Mouse (Mus musculus) megakaryocyte, embryonic 14.5 days (primary cell): ENCODE measurements around the gene Slc28a1. TPM values are rescaled to one million over a fixed set of nuclear protein-coding genes. Genes with fewer than 3 reads are reported as not detected.
"Not testable (repeated sequence)": the region's sequence is repeated elsewhere in the genome, so short reads cannot be mapped to it uniquely, and the experiment has no call there.

Experiments used
- H3K27me3 ChIP-seq: replicated peaks from 2 replicates; pipeline ENCODE3; 2012; ENCODE audit warnings: inconsistent platforms
- H3K36me3 ChIP-seq: replicated peaks from 2 replicates; pipeline ENCODE3; 2012; ENCODE audit warnings: low read length, inconsistent platforms, mixed read lengths
- H3K4me1 ChIP-seq: 2 replicates; pipeline ENCODE4 v1.6.1; 2012; ENCODE audit warnings: inconsistent platforms
- H3K4me3 ChIP-seq: replicated peaks from 2 replicates; pipeline ENCODE3; 2012; ENCODE audit warnings: moderate library complexity, mild to moderate bottlenecking, inconsistent platforms
- H3K9me3 ChIP-seq: 2 replicates; pipeline ENCODE4 v1.6.1; 2012; ENCODE audit warnings: inconsistent platforms
- FLI1 ChIP-seq: IDR thresholded peaks from 2 replicates; pipeline ENCODE4 v1.6.1; 2012; ENCODE audit warnings: low read length, inconsistent platforms, mixed read lengths
- GATA1 ChIP-seq: IDR thresholded peaks from 3 replicates; pipeline ENCODE4 v1.6.1; 2012; ENCODE audit warnings: mixed read lengths, low read length, inconsistent platforms, borderline replicate concordance
- polyA plus RNA-seq: library from polyadenylated mRNA; stranded (reverse); fragments of >175 nt; gene quantifications from 2 replicates; pipeline ENCODE4 v1.2.3, GENCODE M21; 2012; ENCODE audit warnings: low replicate concordance; ENCODE audit not compliant: insufficient read depth

Slc28a1 gene
- polyA plus RNA-seq, 1 experiment, result not detected

- Histone ChIP-seq H3K27me3 (peaks cover 17% of the 10 kb centered on the region), H3K9me3 (peaks cover 13% of the 10 kb centered on the region), H3K36me3 (no peaks in the 10 kb centered on the region), H3K4me3 (no peak overlapping the region), H3K4me1 (peaks cover 18% of the 10 kb centered on the region)
- no peak for TF ChIP-seq GATA1
These were observed 64.9 kb downstream of the Slc28a1 start for GRCm38 (mm10) chr7:81179494-81179893.

GRCm38 (mm10) chr7:81182492-81183175, 68.0 kb downstream of the Slc28a1 start:
- peaks cover 12% of the 10 kb centered on the region for H3K27me3 ChIP-seq

GRCm38 (mm10) chr7:81183181-81183580, 68.6 kb downstream of the Slc28a1 start:
- H3K36me3 ChIP-seq, result no peaks in the 10 kb centered on the region
- H3K27me3 ChIP-seq, result peaks cover 18% of the 10 kb centered on the region
- peaks cover 14% of the 10 kb centered on the region for H3K9me3 ChIP-seq
- H3K4me3 ChIP-seq, result no peak overlapping the region
- peaks cover 12% of the 10 kb centered on the region for H3K4me1 ChIP-seq
- TF ChIP-seq FLI1 (no peak), GATA1 (no peak)

More at GRCm38 (mm10) chr7:81182492-81183175, 68.0 kb downstream of the Slc28a1 start:
- peaks cover 12% of the 10 kb centered on the region for H3K4me1 ChIP-seq
- H3K4me3 ChIP-seq, result no peak overlapping the region
- TF ChIP-seq FLI1, result no peak
- no peak for TF ChIP-seq GATA1
- H3K9me3 ChIP-seq, result peaks cover 14% of the 10 kb centered on the region
- H3K36me3 ChIP-seq, result no peaks in the 10 kb centered on the region

- H3K27me3 ChIP-seq, result peaks cover 22% of the 10 kb centered on the region
- H3K9me3 ChIP-seq, result peaks cover 14% of the 10 kb centered on the region
- H3K36me3 ChIP-seq, result no peaks in the 10 kb centered on the region
- TF ChIP-seq GATA1 (no peak), FLI1 (no peak)
- peaks cover 10% of the 10 kb centered on the region for H3K4me1 ChIP-seq
- H3K4me3 ChIP-seq, result no peak overlapping the region
These were observed 69.5 kb downstream of the Slc28a1 start for GRCm38 (mm10) chr7:81184136-81184535.

- peaks cover 5% of the 10 kb centered on the region for H3K4me1 ChIP-seq
- H3K36me3 ChIP-seq, result no peaks in the 10 kb centered on the region
- H3K4me3 ChIP-seq, result no peak overlapping the region
- TF ChIP-seq GATA1 (no peak), FLI1 (no peak)
- H3K27me3 ChIP-seq, result peaks cover 21% of the 10 kb centered on the region
- H3K9me3 ChIP-seq, result peaks cover 14% of the 10 kb centered on the region
These were observed 70.1 kb downstream of the Slc28a1 start for GRCm38 (mm10) chr7:81184651-81185050.

- not testable (repeated sequence) for H3K36me3 ChIP-seq, H3K4me3 ChIP-seq, H3K4me1 ChIP-seq
- H3K27me3 ChIP-seq, result peaks cover 24% of the 10 kb centered on the region
- peaks cover 14% of the 10 kb centered on the region for H3K9me3 ChIP-seq
These were observed 71.4 kb downstream of the Slc28a1 start for GRCm38 (mm10) chr7:81186036-81186435.

GRCm38 (mm10) chr7:81189180-81189579, 74.6 kb downstream of the Slc28a1 start:
- no peaks in the 10 kb centered on the region for H3K36me3 ChIP-seq
- peaks cover 16% of the 10 kb centered on the region for H3K9me3 ChIP-seq
- no peaks in the 10 kb centered on the region for H3K4me1 ChIP-seq
- peaks cover 28% of the 10 kb centered on the region for H3K27me3 ChIP-seq
- H3K4me3 ChIP-seq, result no peak overlapping the region
- TF ChIP-seq FLI1 (no peak), GATA1 (no peak)

- H3K4me1 ChIP-seq, result peaks cover 10% of the 10 kb centered on the region
These were observed 80.9 kb downstream of the Slc28a1 start for GRCm38 (mm10) chr7:81195509-81195908.

GRCm38 (mm10) chr7:81196796-81197195, 82.2 kb downstream of the Slc28a1 start:
- Histone ChIP-seq H3K36me3 (no peaks in the 10 kb centered on the region), H3K4me1 (peaks cover 12% of the 10 kb centered on the region), H3K9me3 (peaks cover 21% of the 10 kb centered on the region), H3K27me3 (peaks cover 37% of the 10 kb centered on the region), H3K4me3 (no peak overlapping the region)
- TF ChIP-seq GATA1 (no peak), FLI1 (no peak)

More at GRCm38 (mm10) chr7:81195509-81195908, 80.9 kb downstream of the Slc28a1 start:
- TF ChIP-seq GATA1 (no peak), FLI1 (no peak)
- no peak overlapping the region for H3K4me3 ChIP-seq
- peaks cover 41% of the 10 kb centered on the region for H3K27me3 ChIP-seq
- peaks cover 21% of the 10 kb centered on the region for H3K9me3 ChIP-seq
- no peaks in the 10 kb centered on the region for H3K36me3 ChIP-seq

GRCm38 (mm10) chr7:81198538-81198937, 83.9 kb downstream of the Slc28a1 start:
- no peak for TF ChIP-seq FLI1
- TF ChIP-seq GATA1, result no peak
- Histone ChIP-seq H3K27me3 (peaks cover 37% of the 10 kb centered on the region), H3K4me1 (peaks cover 27% of the 10 kb centered on the region), H3K9me3 (peaks cover 22% of the 10 kb centered on the region), H3K36me3 (no peaks in the 10 kb centered on the region), H3K4me3 (no peak overlapping the region)
